Mouse (Mus musculus) ES-CJ7 (cell line): Measurements from ENCODE around the gene 3110082I17Rik.
"Not testable (repeated sequence)": the region's sequence is repeated elsewhere in the genome, so short reads cannot be mapped to it uniquely, and the experiment has no call there.

ENCODE experiments used
- DNase-seq: peaks from one replicate; pipeline ENCODE4 v3.0.0; 2011; ENCODE audit warnings: low read depth, low spot score

The 3110082I17Rik gene

GRCm38 (mm10) chr5:139395528-139395927, 64.8 kb downstream of the 3110082I17Rik start:
- no peak for DNase-seq

GRCm38 (mm10) chr5:139394399-139394798, 65.9 kb downstream of the 3110082I17Rik start:
- DNase-seq = no peak

DNA sequence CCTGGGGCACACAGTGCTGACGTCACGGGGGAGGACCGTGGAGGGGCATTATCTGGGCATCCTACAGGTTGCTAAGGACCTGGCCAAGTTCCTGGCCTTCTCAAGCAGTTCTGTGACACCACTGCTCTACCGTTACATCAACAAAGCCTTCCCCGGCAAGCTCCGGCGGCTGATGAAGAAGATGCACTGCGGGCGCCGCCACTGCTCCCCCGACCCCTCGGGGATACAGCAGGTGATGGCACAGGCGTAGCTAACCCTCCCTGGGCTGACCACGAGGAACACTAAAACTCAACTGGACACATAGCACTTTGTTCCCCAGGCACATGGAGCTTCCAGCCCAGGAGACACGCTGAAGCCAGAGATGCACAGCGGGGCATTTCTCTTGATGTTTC, 67.1 kb downstream of the 3110082I17Rik start:
- no peak for DNase-seq

DNA sequence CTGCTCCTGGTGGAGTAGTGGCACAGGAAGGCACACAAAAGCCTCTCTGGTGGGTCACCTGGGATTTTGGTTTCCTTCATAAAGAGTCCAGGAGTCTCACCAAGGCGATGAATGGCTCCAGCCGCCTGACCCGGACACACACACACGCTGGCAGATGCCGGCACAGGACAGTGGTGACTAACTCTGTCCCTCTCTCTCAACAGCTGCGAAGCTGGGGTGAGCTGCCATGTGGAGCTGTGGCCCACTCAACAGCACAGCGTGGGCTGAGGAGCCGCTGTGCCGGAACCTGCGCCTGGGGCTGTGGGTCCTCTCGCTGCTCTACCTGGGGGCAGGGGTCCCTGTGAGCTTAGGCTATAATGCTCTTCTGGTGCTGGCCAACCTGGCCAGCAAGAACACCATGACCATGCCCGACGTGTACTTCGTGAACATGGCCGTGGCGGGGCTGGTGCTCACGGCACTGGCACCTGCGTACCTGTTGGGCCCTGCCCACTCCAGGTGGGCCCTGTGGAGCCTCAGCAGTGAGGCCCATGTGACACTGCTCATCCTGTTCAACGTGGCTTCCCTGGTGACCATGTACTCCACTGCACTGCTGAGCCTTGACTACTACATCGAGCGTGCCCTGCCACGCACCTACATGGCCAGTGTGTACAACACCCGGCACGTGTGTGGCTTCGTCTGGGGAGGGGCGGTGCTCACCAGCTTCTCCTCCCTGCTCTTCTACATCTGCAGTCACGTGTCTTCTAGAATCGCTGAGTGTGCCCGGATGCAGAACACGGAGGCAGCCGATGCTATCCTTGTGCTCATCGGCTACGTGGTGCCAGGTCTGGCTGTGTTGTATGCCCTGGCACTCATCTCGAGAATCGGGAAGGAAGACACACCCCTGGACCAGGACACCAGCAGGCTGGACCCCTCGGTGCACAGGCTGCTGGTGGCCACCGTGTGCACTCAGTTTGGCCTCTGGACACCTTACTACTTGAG, 67.8 kb downstream of the 3110082I17Rik start:
- no peak for DNase-seq

DNA sequence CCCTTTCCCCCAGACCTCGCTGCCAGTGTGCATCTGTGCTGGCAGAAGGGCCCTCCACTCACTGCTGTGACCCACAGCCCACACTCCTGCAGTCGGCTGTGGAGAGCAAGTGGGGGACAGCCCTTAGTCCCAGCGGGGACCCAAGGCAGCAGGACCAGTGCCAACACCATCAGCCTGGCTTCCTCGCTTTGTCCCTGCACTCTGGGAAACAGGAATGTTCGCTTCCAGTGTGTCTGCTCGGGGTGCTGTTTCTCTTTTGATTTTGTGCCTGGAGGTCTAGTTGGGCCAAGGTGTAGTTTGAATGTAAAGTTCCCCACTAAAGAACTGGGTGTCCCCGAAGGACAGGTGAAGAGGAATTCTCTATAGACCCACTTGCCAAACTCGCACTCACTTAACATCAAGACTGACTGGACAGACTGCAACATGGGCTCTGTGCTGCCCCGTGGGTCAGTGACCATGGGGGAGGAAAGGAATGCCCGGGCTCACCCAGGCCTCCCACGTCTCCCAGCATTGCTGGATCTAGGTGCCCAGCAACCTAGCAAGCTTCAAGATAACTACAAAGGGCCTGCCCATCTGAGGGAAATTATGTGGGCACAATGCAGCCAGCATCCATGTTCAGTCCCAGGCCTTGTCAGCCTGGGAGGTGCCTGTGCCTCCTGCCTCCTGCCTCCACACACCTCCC, 68.9 kb downstream of the 3110082I17Rik start:
- DNase-seq = no peak

DNA sequence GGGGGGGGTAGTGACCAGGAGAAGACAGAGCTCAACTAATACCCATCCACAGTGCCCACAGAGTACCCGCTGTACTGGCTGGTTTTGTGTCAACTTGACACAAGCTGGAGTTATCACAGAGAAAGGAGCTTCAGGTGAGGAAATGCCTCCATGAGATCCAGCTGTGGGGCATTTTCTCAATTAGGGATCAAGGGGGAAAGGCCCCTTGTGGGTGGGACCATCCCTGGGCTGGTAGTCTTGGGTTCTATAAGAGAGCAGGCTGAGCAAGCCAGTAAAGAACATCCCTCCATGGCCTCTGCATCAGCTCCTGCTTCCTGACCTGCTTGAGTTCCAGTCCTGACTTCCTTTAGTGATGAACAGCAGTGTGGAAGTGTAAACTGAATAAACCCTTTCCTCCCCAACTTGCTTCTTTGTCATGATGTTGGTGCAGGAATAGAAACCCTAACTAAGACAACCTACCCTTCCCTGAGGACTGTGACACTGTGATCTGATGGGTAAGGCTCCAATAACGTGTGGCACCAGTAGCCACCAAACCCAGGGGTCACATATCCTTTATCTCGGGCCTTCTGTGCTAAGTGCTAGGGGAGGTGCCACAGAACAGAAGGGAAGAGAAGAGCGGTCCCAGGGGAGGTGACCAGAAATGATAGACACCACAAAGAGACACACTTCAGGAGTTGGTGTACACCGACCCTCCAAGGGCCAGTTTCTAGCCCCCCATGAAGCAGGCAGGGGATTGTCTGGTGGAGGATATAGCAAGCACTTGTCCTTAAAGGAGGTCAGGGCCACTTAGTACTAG, 69.8 kb downstream of the 3110082I17Rik start:
- DNase-seq = not testable (repeated sequence)

DNA sequence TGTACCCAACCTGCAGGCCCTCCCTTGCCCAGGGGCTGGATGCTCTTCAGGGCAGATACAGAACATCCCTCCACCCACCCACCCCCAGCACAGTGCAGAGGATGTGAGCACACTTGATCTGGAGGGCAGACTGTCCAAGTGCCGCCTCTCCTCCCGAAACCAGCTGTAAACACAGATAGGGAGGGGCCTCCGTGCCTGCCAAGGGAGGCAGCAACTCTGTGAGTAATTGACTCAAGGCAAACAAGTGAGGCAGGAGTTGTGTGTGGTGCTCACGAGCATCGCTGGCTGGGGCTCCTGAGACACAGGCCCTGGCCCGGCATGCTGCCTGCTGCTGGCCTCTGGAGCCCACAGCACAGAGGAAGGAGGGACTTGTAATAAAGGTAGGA, 70.7 kb downstream of the 3110082I17Rik start:
- no peak for DNase-seq

DNA sequence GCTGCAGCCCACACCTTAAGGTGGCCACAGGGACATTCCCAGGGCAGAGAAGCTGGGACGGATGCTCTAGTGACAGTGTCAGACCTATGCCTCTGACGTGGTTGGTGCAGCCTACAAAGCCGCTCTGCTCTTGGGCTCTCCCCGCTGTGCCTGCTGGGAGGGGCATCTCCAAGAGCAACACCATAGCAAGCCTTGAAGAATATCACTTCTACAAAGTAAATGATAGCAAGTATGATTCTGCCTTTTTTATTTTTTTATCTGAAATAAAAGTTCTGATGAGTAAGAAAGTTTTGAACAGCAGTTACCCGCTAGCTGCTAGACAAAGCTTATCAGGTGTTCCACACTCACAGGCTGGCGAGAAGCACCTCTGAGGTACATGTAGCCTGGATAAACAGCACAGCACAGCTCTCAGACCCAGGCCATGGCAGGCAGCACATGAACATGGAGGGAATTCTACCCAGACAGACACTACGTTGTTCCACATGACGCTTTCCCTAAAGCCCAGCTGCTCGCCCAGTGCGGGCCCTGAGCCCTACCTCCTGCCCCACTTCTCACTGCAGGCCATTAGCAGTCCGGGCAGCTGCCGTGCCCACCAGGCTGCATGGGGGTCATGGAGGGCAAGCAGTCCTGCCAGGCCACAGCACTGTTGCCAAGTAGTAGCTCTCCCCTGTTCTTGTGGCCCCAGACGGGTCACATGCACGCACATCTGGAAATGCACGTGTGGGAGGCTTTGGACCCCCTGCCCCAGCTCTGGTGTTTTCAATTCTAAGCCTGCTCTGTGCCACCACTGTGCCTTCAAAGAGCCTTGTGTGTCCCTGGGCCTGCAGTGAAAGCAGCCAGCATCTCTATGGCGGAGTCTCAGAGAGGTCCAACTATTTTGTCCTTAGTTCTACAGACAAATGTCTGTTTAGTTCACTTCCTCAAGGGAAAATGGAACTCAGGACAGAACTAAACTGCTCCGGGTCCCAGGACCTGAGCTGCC, 71.3 kb downstream of the 3110082I17Rik start:
- DNase-seq = no peak

DNA sequence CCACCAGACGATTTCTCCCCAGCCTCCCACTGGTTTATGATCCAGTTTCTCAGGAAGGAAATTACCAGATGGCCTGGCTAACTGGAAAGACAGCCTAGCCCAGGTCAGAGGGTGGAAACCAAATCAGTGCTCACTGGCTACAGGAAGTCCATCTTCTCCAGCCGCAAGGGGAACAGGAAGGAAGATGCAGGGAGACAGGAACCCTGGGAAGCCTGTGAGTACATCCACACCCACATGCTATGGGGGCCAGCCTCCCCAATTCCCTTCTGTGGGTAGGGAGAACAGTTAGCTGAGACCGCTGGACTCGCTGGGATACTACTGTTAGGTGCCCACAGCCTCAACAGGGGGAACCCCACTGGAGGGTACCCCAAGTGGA, 72.1 kb downstream of the 3110082I17Rik start:
- DNase-seq = no peak

DNA sequence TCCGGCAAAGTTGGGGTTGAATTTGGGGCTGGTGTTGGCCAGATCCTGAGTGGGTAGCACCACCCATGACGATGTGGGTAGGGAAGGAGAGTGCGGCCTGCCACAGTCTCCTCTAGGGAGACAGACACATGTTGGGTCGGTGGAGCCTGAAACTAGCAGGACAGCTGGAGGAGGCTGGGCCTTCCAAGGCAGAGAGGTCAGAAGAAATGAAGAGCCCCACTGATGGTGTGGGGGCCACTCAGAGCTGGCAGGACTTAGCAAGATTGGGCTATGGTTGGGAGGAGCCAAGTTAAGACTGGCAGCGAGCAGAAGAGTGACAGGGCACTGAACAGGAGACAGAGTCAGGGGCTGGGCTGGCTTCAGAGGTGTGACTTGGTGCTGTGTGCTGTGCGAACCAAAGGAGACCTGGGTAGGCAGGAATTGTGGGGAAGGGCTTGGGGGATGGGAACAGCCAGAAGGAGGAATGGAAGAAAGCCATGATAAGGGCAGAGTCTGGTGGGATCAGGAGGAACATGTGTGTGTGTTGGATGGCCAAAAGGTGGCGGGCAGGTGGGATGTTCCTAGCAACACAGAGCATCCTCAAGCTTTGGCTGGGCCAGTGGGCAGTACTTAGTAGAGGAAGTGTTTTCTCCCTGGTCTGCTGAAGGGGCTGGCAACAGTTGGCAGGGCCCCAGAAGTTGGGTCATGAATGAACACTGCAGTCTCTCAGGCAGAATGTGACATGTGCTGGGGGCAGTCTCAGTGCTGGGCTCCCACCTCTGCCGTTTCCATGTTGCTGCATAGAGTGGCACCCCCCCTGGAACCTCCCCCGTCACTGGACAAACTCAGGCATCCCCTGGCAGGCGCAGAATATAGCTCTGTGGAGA, 72.8 kb downstream of the 3110082I17Rik start:
- DNase-seq = no peak

DNA sequence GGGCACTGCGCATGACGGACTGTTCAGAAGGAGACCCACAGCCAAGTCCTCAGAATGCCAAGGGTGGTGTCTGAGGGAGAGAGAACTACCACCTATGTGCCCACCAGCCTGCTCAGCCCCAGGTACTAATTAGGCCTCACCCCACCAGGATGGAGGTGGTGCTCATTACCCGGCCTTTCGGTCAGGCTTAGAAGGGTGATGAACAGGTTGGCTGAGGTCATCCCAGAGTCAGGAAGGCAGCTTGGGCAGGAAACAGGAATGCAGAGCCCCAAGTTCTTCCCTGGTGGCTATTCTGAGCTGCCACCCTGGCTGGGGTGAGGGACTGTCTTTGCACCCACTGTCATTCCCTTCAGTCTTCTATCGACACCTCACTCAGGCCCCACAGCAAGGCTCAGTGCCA, 74.3 kb downstream of the 3110082I17Rik start:
- no peak for DNase-seq

DNA sequence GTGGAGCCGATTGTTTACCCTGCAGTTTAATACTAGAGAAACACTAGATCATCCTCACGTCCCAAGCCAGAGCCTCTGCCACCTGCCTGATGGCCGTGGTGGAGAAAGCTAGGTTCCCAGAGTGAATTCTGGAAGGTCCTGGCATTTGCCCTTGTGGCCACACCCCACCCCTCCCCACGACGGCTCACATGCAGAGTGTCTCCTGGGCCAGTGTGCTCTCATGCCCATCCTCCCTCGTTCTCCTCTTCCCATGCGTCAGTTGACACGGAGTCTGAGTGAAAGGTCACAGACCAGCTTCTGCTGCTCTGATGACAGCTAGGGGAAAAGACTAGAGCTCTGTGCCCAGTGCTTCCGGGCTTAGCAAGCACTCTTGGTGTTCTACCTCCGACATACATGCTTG, 75.8 kb downstream of the 3110082I17Rik start:
- DNase-seq = no peak

DNA sequence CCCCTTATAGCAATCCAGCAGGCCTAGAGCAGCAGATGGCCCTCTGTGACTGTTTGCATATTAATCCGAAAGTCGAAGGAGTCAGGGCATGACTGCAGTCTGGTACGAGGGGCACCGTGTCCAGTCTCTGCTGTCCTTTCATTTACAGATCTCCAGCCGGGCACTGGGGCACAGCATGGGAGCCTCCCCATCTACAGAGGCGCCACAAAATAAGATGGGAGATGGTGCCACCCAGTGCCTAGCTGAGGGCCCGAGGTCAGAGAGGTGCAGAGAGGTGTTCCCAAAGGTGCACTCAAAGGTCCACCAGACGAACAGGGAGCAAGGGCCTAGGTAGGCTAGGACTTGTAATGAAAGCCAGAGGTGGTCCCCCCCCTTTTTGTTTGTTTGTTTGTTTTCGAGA, 77.1 kb downstream of the 3110082I17Rik start:
- DNase-seq = no peak

DNA sequence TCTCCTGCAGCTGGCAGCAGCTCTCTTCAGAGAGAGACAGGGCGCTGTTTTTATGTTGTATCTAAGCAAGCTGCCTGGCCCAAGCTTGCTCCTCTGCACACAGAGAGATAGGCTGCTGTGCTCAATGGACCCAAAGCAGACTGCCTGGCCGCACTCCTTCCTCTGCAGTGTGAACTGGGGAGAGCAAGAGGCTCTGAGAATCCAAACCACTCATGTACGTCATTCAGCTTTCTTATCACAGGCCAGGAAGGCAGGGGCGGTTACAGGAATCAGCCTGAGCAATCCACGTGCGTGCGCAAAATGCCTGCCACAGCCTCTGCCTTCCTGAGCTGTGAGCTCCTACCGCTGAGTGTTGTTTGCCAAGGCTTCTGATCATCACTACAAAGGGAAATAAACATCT, 77.6 kb downstream of the 3110082I17Rik start:
- no peak for DNase-seq

DNA sequence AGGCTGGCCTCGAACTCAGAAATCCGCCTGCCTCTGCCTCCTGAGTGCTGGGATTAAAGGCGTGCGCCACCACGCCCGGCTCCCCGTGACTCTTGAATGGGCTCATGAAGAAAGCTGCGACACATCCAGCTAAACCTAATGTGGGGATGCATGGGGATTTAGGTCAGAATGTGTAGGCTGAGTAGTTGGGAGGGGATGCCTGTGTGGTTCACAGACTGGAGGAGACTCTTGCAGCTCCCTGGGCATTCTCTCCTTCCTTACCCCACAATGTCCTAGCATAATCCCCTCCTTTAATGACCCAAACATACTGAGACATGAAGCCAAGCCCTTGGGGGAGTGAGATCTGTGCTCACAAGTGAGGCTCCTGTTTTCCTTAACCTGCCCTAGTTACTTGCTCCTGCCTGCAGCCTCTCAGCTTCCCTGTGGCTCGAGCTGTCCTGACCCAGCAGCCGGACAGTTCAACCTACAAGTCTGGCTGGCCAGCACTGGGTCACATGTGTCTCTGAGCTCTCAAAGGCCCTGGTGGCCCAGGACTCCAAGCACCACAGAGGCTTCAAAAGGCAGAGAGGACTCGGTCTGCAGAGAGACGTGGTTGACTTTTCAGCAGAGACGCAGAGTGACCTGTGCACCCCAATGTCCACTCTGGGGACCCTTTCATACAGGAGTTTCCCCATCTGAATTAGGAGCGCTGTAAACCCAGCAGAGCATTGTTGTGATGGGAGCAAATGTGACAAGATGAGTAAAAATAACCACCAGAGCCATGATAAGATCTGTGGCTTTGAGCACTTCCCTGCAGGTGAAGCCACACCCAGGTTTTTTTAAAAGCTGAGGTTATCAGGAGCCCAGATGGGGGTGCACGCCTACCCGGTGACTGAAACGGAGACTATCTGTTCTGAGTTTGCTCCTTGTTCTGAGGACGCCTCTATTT, 78.5 kb downstream of the 3110082I17Rik start:
- DNase-seq = no peak

- DNase-seq = peak; percentile 82
Measured at GRCm38 (mm10) chr5:139380385-139381248, 79.7 kb downstream of the 3110082I17Rik start.

GRCm38 (mm10) chr5:139379771-139380384, 80.4 kb downstream of the 3110082I17Rik start:
- DNase-seq = no peak
